Mouse (Mus musculus): Measurements from ENCODE around the gene Calcrl.

Gene Calcrl

GRCm38 (mm10) chr2:84388023-84388416, 37.2 kb downstream of the Calcrl start:
- DNase-seq, result no peak

- no peak for DNase-seq
Measured at GRCm38 (mm10) chr2:84387394-84388022, 37.7 kb downstream of the Calcrl start.

DNA sequence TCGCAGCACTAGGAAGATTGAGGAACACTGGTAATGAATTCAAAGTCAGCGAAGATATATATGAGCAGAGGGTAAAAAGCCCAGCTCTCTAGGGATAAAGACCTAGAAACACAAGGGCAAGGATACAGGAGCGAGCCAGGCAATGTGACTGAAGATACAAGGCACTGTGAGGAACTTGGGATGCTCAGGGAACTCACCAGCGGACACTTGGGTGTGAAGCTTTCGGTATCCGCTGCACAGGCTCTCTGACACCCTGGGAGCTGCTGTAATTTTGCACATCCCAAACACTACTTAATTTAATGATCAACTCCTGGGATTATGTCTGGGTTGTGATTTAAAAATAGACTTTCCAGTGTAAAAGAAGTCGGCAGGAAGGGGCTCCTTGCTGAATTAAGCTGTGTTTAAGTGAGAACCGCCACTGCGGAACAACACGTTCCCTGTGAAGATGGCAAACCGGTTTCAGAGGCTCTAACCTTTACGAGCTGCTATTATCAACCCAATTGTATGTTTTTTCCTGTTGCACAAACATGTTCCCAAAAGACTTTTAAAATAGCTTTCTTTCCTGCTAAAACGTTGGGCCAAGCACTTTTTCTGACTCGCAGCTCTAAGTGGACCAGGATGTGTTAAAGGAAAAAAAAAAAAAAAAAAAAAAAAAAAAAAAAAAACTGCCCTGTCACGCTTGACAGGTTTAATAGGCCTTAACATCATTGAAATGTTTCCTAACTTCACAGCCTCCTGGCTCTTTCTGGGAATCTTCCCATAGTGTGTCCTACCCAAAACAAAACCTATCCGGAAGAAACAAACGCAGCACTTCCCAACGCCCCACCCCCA, 38.4 kb downstream of the Calcrl start:
- DNase-seq, result no peak

GRCm38 (mm10) chr2:84384911-84385693, 40.1 kb downstream of the Calcrl start:
- DNase-seq, result no peak

GRCm38 (mm10) chr2:84383828-84384227, 41.4 kb downstream of the Calcrl start:
- DNase-seq, result no peak

GRCm38 (mm10) chr2:84382556-84382955, 42.7 kb downstream of the Calcrl start:
- no peak for DNase-seq

GRCm38 (mm10) chr2:84381997-84382396, 43.2 kb downstream of the Calcrl start:
- no peak for DNase-seq

DNA sequence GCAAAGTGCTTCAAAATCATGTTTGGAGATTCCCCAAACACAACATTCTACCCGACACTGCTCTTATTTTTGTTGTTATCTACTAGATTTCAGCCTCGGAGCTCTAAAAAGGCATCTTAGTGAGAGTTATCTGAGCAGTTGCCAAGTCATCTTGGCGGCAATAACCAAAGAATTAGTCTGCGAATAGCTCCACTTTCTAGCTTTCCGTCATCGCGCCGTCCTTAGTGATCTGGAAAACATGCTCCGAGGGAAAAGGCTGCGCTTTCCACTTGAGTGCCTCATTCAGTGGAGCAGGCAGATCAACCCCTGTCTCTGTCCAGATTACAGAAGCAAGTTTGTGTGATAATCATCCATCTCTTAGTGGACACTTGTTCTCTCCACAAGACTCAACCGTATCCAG, 44.4 kb downstream of the Calcrl start:
- DNase-seq, result no peak

GRCm38 (mm10) chr2:84378678-84379077, 46.5 kb downstream of the Calcrl start:
- no peak for DNase-seq

- DNase-seq, result no peak
Measured at GRCm38 (mm10) chr2:84369256-84369655, 56.0 kb downstream of the Calcrl start.

- no peak for DNase-seq
Measured at GRCm38 (mm10) chr2:84366742-84367141, 58.5 kb downstream of the Calcrl start.

DNA sequence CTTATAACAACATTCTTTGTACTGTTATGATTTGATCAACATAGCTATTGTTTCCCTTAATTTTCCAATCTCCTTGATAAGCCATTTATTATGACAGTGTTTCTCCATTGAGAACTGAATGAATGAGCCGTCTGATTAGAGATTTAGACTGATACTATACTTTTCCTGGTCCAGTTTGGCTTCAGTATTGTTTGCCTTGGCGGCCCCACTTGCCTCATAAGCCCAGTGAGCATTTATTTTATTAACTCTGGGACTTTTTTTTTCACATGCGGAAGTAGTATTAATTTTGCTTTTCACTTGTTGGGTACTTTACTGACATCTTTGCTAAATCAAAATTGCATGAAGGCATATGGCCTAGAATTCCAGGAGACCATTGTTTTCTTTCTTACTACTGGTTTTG, 59.9 kb downstream of the Calcrl start:
- no peak for DNase-seq

DNA sequence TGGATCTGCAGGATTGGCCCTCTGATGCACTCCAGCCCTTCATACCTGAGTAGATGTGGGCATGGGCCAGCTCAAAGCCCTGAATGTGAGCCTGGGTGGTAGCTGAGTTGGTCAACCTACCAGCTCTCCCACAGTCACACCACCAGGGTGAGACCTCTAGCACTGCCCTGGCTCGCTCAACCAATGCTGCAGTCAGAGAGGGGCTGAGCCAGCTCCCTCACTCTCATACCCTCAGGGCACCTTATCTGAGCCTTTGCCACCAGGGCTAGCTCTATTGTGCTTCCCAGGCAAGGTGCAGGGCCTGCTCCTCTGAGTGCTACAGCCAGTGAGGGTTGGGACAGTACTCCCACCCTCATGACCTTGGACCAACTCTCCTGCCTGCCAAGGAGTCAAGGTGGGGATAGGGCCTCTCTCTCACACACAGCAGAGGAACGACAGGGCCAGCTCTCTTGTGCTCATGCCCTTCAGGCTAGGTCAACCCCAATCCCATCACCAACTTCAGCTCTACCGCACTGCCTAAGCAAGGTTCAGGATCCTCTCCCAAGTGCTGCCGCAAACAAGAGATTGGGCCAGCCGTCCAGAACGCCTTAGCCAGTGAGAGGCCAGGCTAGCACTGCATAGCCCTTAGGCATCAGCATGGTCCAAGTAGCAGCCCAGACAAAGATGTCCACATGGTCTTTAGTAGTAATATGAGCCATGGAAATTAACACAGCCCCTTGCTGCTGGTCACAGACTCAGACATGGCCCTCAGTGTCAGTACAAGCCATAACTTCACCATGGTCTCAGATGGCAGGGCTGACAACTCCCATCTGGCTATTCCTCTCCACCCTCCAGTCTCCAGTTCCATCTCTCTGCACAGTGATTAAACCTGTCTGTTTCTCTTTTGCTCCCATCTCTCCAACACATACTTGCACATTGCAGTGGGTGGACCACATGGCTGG, 62.2 kb downstream of the Calcrl start:
- DNase-seq, result no peak

DNA sequence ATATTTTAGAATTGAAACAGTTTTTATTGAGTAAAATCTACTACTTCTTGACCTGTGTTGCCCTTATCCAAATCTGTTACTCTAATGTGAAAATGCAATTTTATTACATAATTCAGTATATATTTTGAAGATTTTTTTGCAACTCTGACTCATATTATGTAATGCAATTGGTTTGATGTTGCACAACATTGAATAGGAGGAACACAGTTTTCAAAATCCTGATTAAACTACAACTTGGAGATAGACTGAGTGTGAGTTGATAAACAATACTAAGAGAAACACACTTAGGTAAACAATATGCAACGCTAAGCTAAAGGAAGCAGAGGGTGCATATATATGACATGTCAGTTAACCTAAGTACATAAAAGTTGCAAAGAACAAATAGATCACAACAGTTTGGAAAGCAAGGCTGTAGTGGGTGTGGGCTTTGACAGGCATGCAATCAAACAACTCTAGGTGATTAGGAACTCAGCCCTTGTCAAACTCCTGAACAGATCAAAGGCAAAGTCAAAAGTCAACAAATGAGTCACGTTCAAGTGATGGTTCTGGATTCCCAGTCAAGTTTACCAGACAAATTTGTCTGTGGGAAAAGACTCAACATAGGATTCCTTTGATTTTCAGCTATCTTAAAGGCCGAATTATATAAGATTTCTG, 66.4 kb downstream of the Calcrl start:
- no peak for DNase-seq

DNA sequence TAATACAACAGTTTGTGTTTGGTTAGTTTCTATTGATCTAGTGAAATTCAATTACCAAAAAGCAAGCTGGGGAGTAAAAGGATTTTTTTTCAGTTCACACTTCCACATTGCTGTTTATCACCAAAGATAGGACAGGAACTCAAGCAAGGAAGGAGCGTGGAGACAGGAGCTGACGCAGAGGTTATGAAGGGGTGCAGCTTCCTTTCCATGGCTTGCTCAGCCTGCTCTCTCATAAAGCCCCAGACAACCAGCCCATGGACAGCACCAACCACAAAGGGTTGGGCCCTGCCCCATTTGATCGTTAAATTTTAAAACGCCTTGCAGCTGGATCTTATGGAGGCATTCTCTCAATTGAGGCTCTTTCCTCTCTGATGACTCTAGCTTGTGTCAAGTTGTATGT, 69.9 kb downstream of the Calcrl start:
- DNase-seq, result no peak

DNA sequence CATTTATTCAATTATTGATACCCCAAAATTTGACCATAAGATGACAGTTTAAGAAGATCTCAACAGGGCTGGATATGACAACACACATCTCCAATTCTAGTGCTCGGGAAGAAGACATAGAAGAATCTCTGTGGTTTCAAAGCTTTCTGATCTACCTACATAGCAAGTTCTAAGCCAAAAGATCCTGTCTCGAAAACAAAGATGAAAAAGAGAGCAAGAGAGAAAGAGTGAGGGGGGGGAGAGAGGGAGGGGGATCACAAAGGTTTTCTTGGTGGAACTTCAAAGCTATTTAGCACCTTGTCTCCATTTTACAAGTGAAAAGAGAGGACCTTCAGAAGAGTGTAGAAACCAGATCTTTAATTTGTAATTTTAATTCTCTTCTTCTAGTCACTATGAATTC, 77.8 kb downstream of the Calcrl start:
- DNase-seq, result no peak

DNA sequence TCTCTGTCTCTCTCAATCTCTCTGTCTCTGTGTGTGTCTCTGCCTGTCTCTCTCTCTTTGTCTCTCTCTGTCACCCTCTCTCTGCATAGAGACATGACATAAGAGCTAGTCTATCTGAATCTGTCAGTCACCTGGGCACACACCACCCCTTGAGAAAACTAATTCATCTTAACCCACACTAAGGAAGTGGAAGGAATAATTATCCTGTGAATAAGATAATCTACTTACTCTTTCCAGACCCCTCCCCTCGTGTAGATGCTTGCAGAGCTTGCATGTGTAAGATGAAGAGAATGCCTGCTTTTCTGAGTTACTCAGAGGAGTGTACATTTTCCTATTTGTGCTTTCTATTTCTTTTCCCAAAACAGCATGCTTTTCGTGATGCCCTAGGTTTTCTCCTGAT, 81.5 kb downstream of the Calcrl start:
- DNase-seq, result no peak

DNA sequence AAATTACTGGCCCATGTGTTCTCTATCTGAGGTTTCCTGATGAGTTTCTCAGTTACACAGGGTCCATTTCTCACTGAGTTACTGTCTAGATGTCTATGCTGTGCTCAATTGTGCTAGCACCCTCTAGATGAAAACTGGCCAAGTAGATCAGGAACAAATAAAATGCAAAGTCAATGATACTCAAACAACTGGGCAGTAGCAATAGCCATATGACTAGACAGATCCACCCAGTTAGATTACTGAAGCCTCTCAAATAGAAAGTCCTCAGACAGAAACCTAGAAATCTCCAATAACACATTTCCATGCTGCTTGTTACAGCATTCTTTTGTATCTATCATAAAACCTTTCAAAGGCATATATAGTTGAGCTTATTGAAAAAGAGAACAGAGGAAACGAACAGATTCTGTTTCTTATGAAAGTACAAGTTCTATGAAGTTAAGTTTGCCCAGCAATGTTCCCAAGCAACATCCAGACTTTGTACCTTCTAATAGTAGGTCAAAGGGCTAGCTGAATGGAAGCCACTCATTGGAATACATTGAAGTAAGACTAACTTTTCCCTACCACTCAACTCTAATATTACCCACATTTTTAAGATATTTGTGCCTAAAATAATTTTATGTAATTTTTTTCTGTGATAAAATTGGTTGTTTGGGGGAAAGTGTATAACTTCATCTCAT, 87.3 kb downstream of the Calcrl start:
- DNase-seq, result no peak

DNA sequence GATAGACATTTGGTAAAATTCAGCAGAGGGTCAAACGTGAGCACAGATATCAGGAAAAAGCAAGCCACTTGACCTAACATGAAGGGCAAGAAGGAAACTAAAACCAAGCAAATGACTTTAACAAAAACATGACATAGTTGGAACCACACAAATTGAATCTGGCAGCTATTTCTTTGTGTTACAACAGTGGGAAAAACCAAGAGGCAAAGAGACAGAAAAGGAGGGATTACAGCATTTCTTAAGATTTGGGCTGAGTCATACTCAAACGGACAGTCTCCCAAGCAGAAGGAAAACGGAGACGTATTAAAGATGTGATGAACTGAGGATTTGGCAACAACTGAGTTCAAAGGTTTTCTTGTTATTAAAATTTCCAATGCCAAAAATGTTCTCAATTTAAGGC, 88.9 kb downstream of the Calcrl start:
- DNase-seq, result no peak

- no peak for DNase-seq
Measured at GRCm38 (mm10) chr2:84316185-84316805, 108.9 kb downstream of the Calcrl start.

- DNase-seq, result no peak
Measured at GRCm38 (mm10) chr2:84296517-84296916, 128.7 kb downstream of the Calcrl start.

Data from thymus, adult 18-20 months (tissue).